Mouse (Mus musculus): ENCODE measurements around the gene Degs1. TPM values are rescaled to one million over a fixed set of nuclear protein-coding genes. Genes with fewer than 3 reads are reported as not detected.
A peak's percentile ranks its signal among the peaks of the same experiment; 100 is the strongest.
"Not testable (repeated sequence)": the region's sequence is repeated elsewhere in the genome, so short reads cannot be mapped to it uniquely, and the experiment has no call there.

Gene Degs1
- total RNA-seq (2021), result 10 to 100 TPM; 27.6 to 31.7 TPM
- long read RNA-seq, experiment 1, transcript Degs1-201 (3 exons, 2,048 nt), result major isoform, 32 of 34 reads
- long read RNA-seq, experiment 1, partial matches to known transcripts, result 0 of 34 reads
- long read RNA-seq, experiment 1, other reads (novel, unspliced or antisense), result 1 of 34 reads
- long read RNA-seq, experiment 2, transcript Degs1-201 (3 exons, 2,048 nt), result major isoform, 40 of 42 reads
- long read RNA-seq, experiment 2, partial matches to known transcripts, result 1 of 42 reads
- long read RNA-seq, experiment 2, other reads (novel, unspliced or antisense), result 1 of 42 reads

DNA sequence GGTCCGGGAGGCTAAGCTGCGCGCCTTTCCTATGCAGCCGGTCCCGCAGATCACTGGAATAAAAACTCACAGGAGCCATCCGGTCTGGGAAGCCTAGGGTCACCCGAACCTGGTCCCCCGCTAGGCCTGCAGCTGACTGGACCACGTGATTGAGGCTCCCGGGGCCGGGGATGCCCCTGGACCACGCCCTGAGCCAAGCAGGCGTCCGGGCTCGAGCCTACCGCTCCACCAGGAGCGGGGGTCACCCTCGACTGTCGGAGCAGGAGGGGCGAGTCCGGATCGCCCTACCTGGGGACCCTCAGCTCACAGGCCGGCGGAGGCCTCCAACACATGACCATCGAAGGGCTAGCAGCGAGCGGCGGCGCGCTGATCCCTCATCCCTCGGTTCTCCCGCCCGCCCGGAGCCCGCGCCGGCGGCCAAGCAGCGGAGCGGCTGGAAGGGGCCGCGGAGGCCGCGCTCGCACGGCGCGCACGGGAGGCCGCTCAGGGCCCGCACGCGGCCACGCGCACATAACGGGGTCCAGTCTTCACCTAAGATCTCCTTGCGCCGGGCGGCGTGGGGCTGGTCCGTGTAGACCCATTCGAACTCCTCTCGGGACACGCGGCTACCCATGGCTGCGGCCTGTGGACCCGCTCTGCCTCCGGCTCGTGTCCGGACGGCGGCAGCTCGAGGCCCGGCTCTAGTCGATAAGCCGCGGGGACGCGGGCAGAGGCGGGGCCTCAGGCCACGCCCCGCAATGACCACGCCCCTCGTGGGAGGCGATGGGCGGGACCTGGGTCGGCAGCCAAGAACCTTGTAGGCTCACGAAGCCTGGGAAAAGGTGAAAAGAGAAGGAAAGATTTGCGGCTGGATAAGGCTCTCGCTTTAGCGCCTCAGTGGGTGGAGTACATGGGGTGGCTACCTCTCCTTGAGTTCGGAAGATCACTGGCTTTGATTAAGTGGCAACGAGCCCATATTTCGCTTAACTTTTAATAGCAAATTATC is at the start of gene Degs1:
TSS of gene Degs1 (minus strand) at position 714 of the 985 bp plus-strand sequence.
- intact Hi-C loops (cut with DNase I; ENCODE audit: low total_unique reads), result no loop called here
- DNase-seq, result peak; percentile 91

DNA sequence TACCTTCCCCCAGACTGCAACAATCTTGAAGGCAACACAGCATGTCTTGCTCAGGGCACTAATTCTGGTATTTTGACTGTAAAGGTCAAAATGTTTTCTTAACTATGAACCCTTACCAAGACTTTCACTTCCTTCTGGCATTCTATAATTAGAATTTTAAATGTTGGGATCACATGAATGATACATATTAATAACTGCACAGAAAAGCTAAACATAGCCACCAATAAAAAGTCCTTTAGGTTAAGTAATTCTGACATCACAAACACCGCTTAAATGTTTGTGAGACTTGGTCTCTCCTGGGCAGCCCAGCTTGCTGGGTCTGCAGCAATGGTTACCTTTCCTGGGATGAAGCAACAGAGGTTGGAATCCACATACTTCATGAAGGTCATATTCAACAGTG is 43.3 kb upstream of the Degs1 start:
- no peak for DNase-seq
- intact Hi-C loops (cut with DNase I; ENCODE audit: low total_unique reads), result no loop called here

GRCm38 (mm10) chr1:182324552-182324951 is 41.9 kb upstream of the Degs1 start:
- DNase-seq, result no peak
- intact Hi-C loops (cut with DNase I; ENCODE audit: low total_unique reads), result no loop called here

DNA sequence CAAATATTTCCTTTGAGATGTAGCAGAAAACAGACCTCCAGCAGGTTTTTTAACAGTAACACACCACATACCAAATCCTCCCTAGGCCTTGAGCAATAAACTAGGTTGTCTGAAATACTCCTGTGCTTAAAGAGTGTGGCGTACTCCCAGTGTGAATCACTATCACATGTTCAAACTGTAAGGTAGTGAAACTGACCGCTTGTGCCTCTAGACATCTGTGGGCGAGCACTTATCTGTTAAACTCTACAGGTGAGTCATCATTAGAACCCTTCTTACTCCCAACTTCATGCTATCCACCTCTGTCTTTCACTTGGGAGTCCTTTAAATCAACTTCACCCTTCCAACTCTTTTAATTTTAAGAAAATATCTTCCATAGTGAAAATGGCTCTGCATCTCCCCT is 40.5 kb upstream of the Degs1 start:
- intact Hi-C loops (cut with DNase I; ENCODE audit: low total_unique reads), result no loop called here
- DNase-seq, result no peak

GRCm38 (mm10) chr1:182314201-182314600 is 31.6 kb upstream of the Degs1 start:
- intact Hi-C loops (cut with DNase I; ENCODE audit: low total_unique reads), result loop anchor here (10.0 kb wide), 1 partner anchor 169 kb away; no protein-coding TSS in a partner anchor

DNA sequence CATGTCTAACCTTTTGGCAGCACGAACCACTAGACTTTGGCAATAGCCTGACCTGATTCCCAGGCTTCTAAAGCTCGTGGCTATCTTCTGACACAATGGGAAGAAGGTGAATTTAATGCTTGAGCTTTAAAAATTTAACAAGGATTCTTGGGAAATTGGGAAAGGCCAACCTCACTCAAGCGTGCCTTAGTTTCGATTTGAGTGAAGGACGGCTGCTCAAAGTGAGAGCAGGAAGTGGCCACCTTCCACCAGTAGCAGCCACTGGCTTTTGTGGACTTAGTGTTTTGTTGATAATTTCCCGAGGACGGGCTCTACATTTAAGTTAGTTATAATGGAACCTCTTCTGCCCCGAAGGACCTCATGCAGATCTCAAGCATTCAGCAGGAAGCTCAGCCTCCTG is 30.6 kb upstream of the Degs1 start:
- DNase-seq, result no peak
- intact Hi-C loops (cut with DNase I; ENCODE audit: low total_unique reads), result loop anchor here (10.0 kb wide), 1 partner anchor 168 kb away; no protein-coding TSS in a partner anchor

More at GRCm38 (mm10) chr1:182314201-182314600, 31.6 kb upstream of the Degs1 start:
- no peak for DNase-seq

DNA sequence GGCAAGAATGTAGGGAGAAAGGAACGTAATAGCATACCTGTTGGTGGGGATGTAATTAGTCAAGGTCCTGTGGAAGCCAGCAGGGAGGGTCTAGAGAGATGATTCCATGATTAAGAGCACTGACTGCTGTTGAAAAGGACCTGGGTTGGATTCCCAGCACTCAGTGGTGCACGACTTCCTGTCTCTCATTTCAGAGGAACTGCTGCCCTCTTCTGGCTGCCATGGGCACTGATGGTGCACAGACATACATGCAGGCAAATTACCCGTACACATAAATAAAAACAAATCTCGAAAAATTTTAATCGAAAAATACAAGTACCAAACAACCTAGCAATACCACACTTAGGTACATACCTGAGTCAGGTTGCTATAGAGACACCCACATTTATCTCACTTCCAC is 28.8 kb upstream of the Degs1 start:
- intact Hi-C loops (cut with DNase I; ENCODE audit: low total_unique reads), result loop anchor here (10.0 kb wide), 1 partner anchor 167 kb away; no protein-coding TSS in a partner anchor
- DNase-seq, result no peak

GRCm38 (mm10) chr1:182310316-182310715 is 27.7 kb upstream of the Degs1 start:
- no peak for DNase-seq
- intact Hi-C loops (cut with DNase I; ENCODE audit: low total_unique reads), result loop anchor here (10.0 kb wide), 1 partner anchor 166 kb away; no protein-coding TSS in a partner anchor

DNA sequence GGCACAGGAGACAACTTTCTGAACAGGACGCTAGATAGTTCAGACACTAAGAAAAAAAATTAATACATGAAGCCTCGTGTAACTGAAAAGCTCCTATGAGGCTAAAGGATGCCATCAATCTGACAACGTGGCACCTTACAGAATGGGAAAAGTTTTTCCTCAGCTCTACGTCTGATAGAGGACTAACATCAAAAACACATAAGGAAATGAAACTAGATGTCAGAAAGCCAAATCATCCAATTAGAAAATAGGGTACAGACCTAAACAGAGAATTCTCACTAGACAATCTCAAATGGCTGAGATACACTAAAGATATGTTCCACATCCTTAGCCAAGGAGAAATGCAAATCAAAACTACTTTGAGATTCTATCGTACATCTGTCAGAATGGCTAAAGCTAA is 26.8 kb upstream of the Degs1 start:
- intact Hi-C loops (cut with DNase I; ENCODE audit: low total_unique reads), result no loop called here
- DNase-seq, result no peak

DNA sequence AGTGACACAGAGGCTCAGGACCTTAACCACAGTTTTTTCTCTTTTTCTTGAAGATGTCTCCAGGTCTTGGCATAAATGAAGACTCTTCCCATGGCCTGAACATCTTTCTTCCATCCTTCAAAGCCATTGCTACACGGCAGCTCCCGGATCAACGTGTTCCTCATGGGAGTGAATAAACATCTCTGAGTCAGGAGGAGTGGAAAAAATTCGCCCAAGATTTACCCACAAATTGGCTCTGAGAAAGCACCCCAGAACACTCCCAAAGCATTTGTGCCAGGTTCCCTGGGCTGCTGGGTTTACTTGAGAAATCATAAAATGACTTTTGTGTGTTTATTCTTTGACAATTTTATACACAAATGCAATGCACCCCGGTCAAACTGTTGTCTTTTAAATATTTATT is 20.3 kb upstream of the Degs1 start:
- intact Hi-C loops (cut with DNase I; ENCODE audit: low total_unique reads), result no loop called here
- no peak for DNase-seq

DNA sequence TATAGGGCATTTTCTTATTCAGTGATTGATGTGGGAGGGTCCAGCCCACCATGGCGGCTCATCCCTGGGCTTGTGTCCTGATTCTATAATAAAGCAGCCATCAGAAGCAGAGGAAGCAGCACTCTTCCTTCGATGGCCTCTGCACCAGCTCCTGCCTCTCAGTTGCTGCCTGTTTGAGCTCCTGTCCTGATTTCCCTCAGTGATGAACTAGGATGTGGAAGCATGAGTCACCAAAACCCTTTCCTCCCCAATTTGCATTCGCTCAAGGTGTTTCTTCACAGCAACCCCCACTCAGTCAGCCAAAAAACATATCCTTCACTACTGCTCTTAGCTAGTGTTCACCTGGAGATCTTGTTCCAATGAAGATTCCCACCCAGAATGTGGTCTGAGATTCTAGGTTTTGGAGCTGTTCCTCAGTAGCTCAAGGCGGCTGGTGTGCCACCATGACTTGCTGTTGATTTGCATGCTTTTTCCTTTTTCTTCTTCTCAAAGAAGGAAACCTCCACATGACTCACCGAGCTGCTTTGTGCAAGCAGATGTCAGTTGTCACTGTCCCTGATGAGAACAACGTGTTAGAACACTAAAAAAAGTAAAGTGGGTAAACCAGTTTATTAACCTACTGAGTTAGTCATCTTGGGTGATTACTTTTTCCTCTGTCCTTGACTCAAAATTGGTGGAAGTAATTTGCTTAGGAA is 19.7 kb upstream of the Degs1 start:
- DNase-seq, result no peak
- intact Hi-C loops (cut with DNase I; ENCODE audit: low total_unique reads), result no loop called here

GRCm38 (mm10) chr1:182297821-182298220 is 15.2 kb upstream of the Degs1 start:
- intact Hi-C loops (cut with DNase I; ENCODE audit: low total_unique reads), result no loop called here
- DNase-seq, result no peak

- DNase-seq, result no peak
- intact Hi-C loops (cut with DNase I; ENCODE audit: low total_unique reads), result no loop called here
Observed at GRCm38 (mm10) chr1:182297246-182297645, 14.6 kb upstream of the Degs1 start.

DNA sequence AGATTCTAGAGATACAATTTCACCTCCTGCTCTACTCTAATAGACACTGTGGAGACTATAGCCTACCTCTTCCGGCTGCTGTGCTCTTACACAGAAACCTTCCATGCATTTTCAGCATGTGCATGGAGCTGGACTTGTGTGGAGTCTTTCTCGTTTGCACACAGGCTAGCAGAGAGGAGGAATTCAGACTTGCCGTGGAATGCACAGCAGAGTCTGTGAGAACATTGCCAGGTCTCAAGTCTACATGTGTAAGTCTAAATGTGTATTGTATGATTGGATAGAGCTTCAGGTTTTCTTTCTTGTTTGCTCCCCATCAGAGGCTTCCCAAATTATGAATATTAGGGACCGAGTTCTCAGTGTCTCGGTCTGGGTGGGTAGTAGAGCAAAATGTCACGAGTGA is 14.2 kb upstream of the Degs1 start:
- intact Hi-C loops (cut with DNase I; ENCODE audit: low total_unique reads), result no loop called here
- DNase-seq, result no peak

- no peak for DNase-seq
- intact Hi-C loops (cut with DNase I; ENCODE audit: low total_unique reads), result no loop called here
Observed at GRCm38 (mm10) chr1:182296141-182296540, 13.5 kb upstream of the Degs1 start.

DNA sequence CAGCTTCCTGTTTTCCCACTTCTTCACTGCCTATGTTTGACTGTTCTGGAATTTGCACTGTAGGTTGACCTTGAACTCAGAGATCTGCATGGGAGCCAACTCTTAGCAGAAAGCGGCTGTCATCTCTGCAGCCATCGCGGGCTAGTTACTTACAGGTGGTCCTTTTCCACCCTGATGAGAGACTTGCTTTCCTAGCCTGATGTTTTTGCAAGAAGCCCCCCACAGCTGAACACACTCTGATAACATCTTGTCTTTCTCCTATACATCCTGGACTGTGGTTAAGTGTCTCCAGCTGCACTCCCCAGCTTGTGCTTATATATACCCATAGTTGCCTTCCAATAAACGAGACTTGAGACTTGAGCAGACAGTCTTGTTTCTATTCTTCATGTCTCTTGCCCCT is 9.7 kb upstream of the Degs1 start:
- intact Hi-C loops (cut with DNase I; ENCODE audit: low total_unique reads), result no loop called here
- no peak for DNase-seq

DNA sequence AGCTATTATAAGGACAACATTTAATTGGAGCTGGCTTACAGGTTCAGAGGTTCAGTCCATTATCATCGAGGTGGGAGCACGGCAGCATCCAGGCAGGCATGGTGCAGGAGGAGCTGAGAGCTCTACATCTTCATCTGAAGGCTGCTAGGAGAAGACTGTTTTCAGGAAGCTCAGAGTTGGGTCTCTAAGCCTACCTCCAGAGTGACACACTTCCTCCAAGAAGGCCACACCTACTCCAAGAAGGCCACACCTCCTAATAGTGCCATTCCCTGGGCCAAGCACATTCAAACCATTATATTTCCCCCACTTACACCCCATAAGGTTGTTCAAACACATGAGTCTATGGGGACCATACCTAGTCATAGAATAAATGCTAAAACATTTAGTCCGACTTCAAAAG is 8.1 kb upstream of the Degs1 start:
- intact Hi-C loops (cut with DNase I; ENCODE audit: low total_unique reads); DNase-seq: not testable (repeated sequence)

- intact Hi-C loops (cut with DNase I; ENCODE audit: low total_unique reads), result no loop called here
- no peak for DNase-seq
Observed at GRCm38 (mm10) chr1:182289781-182290180, 7.2 kb upstream of the Degs1 start.

DNA sequence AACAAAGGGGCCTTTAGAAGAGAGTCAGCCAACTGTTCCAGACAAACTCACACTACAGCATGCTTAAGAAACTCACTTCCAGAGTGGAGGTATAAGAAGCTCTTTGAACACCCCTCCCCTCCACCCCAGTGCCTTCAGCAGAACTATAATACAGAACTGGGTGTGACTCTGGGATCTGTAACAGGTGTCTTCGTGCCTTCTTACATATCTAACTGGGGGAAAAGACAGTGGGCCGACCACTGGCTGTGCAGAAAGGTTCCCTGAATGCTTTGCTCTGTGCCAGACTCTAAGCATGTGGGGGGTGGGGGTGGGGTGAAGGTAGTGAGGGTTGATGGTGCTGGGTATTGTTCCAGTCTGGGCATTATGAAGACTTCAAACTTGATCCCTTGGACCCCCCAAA is 6.0 kb upstream of the Degs1 start:
- intact Hi-C loops (cut with DNase I; ENCODE audit: low total_unique reads), result no loop called here
- DNase-seq, result no peak

DNA sequence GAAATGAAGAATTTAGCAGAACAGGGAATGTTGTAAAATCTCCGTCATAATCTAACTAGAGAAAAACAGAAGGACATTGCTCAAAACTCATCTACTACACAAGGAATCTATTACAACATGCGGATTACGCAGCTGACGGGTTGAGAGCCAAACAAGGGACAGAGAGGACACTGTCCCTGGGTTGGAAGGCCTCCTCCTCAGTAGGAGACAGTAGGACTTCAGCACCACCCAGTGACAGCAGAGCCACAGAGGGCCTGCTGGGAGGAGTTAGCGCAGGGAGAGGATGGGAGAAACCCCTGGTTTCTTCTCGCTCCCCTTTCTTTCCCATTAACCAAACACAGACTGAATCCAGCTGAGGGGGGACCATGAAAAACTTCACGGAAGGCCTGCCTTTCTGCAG is 5.2 kb upstream of the Degs1 start:
- DNase-seq, result no peak
- intact Hi-C loops (cut with DNase I; ENCODE audit: low total_unique reads), result no loop called here
